Mouse (Mus musculus): ENCODE data around the gene Rps6kb2.

DNA sequence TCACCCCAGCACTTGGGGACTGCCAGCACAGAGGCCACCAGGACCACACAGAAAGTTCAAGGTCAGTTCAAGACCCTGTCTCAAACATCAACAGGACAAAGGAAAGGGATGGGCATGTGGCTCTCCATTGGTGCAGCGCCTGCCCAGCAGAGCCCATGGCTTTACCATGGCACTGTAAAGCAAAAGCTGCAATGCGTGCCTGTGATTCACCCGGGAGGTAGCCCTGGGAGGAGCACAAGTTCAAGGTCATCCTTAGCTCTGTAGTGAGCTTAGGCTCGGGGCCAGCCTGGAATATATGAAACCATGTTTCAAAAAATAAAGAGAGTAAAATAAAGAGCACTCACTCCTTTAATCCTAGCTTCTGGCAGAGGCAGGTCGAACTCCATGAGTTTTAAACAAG, 11.3 kb downstream of the Rps6kb2 start:
- TF ChIP-seq POLR2A (IDR thresholded peaks at IDR 0.05; ENCODE audit: borderline replicate concordance, extremely low read depth, insufficient read depth, insufficient read length, poor library complexity, severe bottlenecking), result no peak
- no peak for TF ChIP-seq CTCF (IDR thresholded peaks at IDR 0.05; ENCODE audit: borderline replicate concordance, extremely low read depth, insufficient read depth, insufficient read length)

All from brain, embryonic 14.5 days (tissue).